Mouse (Mus musculus): ENCODE measurements around the gene Map4k1.

DNA sequence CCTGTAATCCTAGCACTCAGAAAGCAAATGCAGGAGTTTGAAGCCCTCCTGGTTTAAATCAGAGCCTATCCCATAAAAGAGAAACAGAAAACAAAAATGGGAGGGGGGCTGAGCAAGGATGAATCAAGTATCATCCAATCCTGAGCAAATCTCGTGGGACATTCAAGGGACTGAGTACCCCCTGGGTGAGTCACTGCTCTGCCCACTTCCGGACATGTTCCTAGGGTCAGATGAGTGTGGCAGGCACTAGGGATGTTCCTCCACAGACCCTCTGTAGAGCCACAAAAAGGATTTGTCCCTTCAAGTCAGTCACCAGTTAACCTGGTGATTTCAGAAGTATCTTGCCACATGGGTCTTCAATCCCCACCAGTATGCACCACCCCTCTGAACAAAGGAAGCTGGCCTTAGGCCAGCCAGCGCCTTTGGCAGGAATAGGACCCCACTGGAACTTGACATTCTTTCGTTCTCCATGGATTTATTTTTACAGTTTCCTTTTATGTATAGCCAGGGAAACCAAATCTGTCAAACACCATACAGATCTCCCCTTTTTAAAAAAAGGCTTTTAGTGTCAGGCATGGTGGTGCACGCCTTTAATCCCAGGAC is 26.5 kb upstream of the Map4k1 start:
- TF ChIP-seq CTCF (IDR thresholded peaks at IDR 0.05; ENCODE audit: low read depth, low read length), result no peak
- TF ChIP-seq POLR2A (IDR thresholded peaks at IDR 0.05; ENCODE audit: borderline replicate concordance, low read depth, low read length), result no peak
